Mouse (Mus musculus) adrenal gland, postnatal 36 days (tissue): ENCODE data around the gene Araf. TPM values are rescaled to one million over a fixed set of nuclear protein-coding genes. Genes with fewer than 3 reads are reported as not detected.

Experiments used
- DNase-seq, 2 experiments: peaks; one replicate each; pipeline ENCODE4 v3.0.0; 2021; ENCODE audit warnings: mixed read lengths in 1 of 2
- microRNA-seq: library from miRNA; unstranded; fragments of <30 nt; microRNA quantifications from one replicate; pipeline ENCODE4 v1.2.0, GENCODE M21; 2021
- total RNA-seq, 2 experiments: library from RNA; stranded (reverse); gene quantifications; 2 replicates each; pipeline ENCODE4 v1.2.3; 2021

The Araf gene
- total RNA-seq, 2 experiments from 2014 or later, result 112 to 114 TPM

DNA sequence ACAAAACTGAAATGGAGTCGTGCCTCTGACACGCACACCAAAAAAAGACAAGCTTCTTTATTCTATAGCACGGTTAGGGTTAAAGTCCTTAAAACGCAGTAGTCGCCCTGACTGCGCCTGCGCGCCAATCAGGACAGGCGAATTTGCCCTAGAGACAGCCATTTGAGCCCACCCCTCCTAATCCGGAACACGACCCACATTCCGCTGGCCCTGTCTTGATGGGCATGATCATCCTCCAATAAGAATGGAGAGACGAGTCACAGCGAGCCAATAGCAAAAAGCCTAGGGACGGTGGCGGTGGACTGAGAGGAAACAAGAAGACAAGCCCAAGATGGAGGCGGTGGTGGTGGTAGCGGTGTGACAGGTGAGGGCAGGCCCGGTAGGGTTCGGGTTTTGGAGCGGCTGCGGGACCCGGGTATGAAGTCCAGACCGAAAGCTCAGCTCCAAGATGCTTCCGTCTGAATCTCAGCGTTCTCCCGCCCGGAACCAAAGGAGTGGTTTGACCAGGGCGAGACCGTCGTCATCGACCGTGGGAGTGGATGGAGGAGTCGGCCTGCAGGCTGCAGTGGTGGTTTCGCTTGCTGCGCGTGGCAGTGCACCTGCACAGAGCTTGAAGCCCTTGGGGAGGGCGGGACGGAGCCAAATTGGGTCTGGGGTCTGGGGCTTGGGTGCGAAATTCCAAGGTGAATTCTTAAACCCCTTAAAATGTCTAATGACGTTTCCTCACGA, 50.8 kb downstream of the Araf start:
- peak; percentile 84 to 88 for DNase-seq

GRCm38 (mm10) chrX:20853794-20854193, 56.2 kb downstream of the Araf start:
- no peak for DNase-seq

- DNase-seq, result no peak
Observed at GRCm38 (mm10) chrX:20861453-20862104, 64.0 kb downstream of the Araf start.

DNA sequence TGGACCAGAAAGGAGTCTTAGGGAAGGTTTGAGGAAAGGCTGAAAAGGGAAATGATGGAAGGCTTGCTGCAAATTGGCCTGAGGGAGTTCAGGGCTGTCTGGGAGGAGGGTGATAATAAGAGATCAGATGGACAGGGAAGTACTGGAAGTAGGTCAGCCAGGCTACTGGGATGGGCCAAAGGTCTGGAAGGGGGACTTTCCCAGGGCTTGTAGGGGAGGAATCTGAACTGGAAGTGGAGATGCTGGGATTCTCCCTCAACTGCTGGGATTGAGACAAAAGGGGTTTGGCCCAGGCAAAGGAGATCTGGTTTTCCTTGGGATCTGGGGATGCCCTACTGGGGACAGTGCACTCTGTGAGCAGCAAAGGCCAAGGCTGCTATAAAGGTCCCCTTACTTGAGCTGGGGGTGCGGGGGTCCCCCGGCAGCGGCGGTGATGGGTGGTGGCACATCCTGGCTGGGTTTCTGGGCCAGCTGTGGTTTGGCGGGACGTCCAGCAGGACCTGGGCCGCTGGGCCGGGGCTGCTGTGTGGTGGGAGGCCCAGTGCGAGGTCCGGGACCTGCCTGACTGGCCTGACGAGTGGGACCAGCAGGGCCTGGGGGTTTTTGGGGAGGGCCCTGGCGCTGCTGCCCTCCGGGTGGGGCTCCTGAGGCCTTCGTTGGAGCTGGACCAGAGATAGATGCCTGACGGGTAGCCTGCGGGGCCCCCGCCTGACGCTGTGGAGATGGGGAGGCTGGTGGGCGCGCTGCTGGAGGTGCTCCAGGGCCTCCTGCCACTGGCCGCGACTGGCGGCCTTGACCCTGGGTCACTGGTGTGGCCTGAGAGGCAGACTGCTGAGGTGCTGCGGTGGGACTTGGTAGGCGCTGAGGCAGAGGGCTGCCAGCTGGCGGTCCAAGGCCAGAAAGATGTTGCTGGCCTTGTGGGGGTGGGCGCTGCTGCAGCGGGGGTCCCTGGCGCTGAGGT, 64.8 kb downstream of the Araf start:
- peak; percentile 22 to 24 for DNase-seq

DNA sequence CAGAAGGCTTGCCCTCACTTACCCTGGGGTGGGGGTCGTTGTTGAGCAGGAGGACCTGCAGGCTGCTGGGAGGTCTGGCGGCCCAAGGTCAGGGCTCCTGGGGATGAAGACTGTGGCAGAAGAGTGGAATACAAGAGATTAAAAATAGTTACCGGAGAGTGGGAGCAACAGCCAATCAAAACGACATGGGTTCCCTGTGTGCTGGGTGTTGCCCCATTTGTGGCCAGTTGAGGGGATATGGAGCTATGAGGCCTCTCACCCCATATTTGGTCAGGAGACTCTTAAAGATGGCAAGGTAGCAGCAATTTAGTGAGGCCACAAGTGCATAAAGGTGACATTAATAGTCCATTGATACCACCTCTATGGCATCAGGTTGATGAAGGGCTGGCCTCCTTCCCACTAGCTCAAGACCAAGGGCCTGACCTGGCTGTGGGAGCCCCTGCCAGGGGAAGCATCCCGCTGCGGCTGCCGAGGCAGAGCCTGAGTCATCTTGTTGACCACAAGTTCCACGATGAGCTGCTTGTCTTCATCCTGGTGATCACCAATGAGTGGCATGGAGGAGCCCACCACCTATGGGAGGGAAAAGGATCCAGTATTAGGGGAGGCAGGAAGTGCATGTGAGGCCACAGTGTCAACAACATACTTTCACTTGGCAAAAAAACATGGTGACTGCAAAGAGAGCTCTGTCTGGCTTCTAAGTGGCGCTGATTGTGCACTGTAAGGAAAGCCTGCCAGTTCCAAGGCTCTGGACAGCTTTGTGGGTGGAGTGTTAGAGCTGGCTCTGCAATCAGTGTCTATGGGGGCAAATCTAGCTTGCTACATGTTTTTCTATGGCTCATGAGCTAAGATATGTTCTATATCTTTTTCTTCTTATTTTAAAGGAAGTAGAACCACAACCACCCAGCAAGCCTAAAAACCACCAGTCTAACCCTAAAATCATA, 65.8 kb downstream of the Araf start:
- DNase-seq, result peak in 1 of 2 experiments; percentile 14

DNA sequence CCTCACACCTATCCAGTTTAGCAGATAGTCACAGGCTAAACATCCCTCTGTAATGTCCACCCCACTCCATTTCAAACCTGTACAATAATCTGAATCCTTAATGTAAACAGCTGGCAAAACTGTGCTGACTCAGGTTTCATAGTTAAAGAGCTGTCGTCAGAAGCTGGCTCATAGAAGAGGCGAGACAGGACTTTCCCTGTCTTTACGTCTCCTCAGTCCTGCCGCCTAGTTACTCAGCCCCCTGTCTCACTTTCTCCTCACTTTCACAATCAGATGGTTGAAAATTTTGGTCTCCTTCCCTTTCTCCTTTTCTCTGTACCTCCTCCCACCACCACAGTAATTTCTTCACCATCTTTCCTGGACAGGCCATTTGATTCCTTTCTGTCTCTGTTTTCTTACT, 70.5 kb downstream of the Araf start:
- no peak for DNase-seq

DNA sequence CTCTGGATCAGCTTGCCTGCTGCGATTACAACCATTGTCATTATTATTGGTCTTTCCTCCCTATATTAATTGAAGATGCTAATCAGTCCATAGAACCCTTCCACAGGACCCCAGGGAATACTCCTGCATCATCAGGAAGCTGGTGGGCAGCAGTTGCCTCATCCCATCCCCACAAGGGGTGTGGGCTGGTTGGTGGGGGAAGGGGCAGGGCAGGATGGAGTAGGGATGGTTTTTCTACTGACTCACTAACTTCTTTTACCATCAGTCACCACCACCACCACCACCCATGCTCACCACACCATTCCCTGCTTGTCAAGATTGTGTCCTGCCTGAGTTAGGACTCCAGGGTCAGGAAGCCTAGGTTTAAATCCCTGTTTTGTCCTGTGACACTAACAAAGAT, 71.6 kb downstream of the Araf start:
- no peak for DNase-seq

DNA sequence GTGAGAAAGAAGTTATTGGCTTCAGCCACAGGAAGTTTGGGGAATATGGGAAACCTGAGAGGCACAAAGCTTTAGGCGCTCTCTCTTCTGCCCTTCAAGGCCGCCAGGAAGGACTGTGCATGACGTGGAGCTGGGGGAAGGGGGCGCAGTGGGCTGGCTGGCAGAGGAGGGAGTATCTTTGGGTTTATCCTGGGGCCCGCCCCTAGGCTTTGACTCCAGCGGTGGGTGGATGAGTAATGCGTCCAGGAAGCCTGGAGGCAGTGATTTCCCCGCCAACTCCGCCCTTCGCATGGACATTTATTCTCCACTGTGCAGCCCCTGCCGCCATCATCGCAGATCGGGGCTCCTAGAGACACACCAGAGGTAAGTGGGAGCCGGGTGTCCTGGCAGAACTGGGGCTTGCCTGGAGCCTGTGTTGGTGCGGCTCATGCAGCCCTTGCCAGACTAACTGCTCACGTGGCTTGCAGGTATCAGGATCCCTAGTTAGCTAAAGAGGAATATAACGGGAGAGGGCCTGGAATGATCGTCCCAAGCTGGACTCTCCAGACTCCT, 72.4 kb downstream of the Araf start, which contains the start of gene Timp1:
Timp1 (plus strand) TSS at position 205 of the 552 bp plus-strand sequence.
- peak; percentile 77 to 81 for DNase-seq

DNA sequence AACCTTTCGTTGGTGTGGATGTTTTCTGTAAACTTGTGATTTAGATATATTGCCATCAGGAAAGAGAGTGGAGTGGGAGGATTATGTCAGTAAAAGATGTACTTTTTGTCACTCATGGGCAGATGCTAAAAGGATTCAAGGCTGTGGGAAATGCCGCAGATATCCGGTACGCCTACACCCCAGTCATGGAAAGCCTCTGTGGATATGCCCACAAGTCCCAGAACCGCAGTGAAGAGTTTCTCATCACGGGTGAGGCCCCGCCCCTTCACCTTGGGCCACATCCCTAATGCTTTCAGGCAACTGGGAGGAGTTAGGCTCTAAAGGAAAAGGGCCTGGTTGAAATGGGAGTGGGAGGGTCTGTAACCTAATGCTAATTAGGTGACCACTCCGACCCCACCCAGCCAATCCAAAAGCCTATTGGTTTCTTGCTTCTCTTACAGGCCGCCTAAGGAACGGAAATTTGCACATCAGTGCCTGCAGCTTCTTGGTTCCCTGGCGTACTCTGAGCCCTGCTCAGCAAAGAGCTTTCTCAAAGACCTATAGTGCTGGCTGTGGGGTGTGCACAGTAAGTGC, 75.4 kb downstream of the Araf start:
- no peak for DNase-seq

DNA sequence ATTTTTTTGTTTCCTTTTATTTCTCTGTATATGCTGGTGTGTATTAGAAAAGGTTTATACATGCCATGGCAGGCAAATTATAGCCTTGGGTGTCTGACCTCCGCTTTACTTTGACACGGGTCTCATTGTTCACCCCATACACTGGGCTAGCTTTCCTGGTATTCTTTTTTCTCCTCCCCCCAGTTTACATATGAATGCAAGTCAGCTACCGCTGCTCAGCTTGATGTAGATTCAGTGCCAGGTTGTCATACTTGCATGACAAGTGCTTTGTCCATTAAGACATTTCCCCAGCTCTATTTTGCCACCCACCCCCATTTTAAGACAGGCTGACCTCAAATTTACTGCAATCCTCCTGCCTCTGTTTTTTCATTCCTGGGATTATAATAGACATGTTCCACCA, 77.6 kb downstream of the Araf start:
- no peak for DNase-seq

DNA sequence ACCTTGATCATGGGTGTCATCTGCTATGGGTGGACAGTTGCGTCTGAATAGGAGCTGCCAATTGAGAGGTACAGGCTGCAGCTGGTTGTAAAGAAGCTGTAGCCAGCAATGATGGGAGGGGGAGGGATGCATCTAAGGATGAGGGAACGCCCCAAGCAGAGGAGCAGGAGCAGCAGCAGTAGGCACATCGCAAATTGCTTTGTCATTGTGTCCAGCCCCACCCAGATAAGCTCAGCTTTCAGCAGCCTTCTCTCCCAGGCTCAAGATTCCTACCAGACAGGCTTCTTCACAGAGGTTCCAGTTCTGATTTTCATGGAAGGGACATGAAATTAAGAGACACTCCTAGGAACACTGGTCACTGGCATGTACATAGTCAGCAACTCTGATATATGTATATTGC, 112.5 kb downstream of the Araf start:
- no peak for DNase-seq

Small RNAs within 50 kb of the gene (microRNA-seq; reads per million reads assigned to microRNA genes)
- gene Gm24824 (not detected), gene Mir5617 (not detected)

Other genes starting within 250 kb of the Araf start
- 1 to 10 TPM; 1.6 to 3.5 TPM for gene Rgn, start 248.0 kb upstream of the Araf start, total RNA-seq
- 10 to 100 TPM; 31.1 to 38.4 TPM for gene Rbm10, start 180.3 kb upstream of the Araf start, total RNA-seq
- gene Ndufb11, start 180.2 kb upstream of the Araf start, total RNA-seq, result 100 to 1,000 TPM; 292 to 346 TPM
- gene Uba1, start 139.5 kb upstream of the Araf start, total RNA-seq, result 100 to 1,000 TPM; 423 to 486 TPM
- 100 to 1,000 TPM; 149 to 163 TPM for gene Cdk16, start 109.9 kb upstream of the Araf start, total RNA-seq
- 10 to 100 TPM; 25.6 to 27.0 TPM for gene Usp11, start 93.9 kb upstream of the Araf start, total RNA-seq
- gene Timp1, start 72.4 kb downstream of the Araf start, total RNA-seq, result 10 to 100 TPM; 21.1 to 37.5 TPM
- 1 to 10 TPM; 6.4 to 7.9 TPM for gene Syn1, start 123.2 kb downstream of the Araf start, total RNA-seq
- 10 to 100 TPM in 1 of 2 experiments, 1 to 10 TPM in 1; 7.0 to 13.7 TPM for gene Cfp, start 133.7 kb downstream of the Araf start, total RNA-seq
- 10 to 100 TPM; 12.2 to 14.9 TPM for gene Elk1, start 152.8 kb downstream of the Araf start, total RNA-seq
- gene Uxt, start 164.2 kb downstream of the Araf start, total RNA-seq, result 10 to 100 TPM; 35.2 to 39.3 TPM